Mouse (Mus musculus) frontal cortex, adult 2 months (tissue): Measurements from ENCODE around the gene Slfn8. TPM values are rescaled to one million over a fixed set of nuclear protein-coding genes. Genes with fewer than 3 reads are reported as not detected.
"Not testable (repeated sequence)": the region's sequence is repeated elsewhere in the genome, so short reads cannot be mapped to it uniquely, and the experiment has no call there.

Experiments
- DNase-seq, 2 experiments: peaks; one replicate each; pipeline ENCODE4 v3.0.0; 2022; ENCODE audit warnings: low spot score in 1 of 2; ENCODE audit errors: extremely low spot score in 1 of 2
- polyA plus RNA-seq: library from polyadenylated mRNA; depleted of rRNA; stranded (reverse); fragments of >200 nt; gene quantifications from 2 replicates; pipeline ENCODE4 v1.2.3, GENCODE M21; 2012; rRNA removed

Slfn8 gene
- polyA plus RNA-seq = 0.68 and 0.92 TPM in 2 replicates

GRCm38 (mm10) chr11:83020621-83021020 is at the start of gene Slfn8:
Slfn8 (minus strand) TSS chr11:83020810.
- no peak for DNase-seq

GRCm38 (mm10) chr11:83067982-83068694 is 47.5 kb upstream of the Slfn8 start:
- DNase-seq = no peak

DNA sequence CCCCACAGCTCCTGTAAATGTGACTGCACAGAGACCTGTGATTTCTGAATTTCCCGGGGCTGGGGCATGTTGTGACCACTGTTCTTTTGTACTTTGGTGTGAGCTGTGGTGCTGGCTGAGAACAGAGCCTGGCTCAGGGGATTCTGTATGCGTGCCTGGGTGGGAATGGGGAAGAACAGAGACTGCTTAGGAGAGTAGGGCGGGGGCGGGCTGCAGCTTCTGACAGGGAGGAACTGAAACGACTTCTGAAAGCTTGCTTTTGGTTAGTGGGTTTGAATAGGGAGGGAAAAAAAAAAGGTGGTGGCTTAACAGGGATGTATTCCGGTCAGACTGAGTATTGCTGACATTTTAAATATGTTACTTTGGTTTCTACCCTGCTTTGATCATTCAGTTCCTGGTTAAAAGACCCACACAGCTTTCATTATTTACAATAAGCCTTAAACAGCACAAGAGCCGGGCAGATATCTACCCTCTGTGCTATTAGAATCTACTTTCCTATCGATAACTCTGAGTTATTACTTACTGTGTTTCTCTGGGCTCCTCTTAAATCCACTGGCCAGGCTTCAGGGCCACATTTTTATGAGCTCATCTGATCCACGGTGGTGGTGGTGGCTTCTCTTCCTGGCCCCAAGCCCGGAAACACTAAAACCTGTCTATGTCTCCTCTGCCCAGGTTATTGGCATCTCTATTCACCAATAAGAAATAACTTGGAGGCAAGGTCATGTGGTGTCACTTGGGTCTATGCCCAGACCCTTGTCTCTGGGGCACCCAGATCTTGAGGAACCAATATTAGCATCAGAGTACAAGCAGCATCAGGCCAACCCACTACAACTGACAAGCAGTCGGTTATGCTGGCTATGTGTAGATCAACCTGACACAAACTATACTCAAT is 46.3 kb upstream of the Slfn8 start:
- peak in 1 of 2 experiments; percentile 22 for DNase-seq

- no peak for DNase-seq
Measured at GRCm38 (mm10) chr11:83065441-83066344, 45.1 kb upstream of the Slfn8 start.

DNA sequence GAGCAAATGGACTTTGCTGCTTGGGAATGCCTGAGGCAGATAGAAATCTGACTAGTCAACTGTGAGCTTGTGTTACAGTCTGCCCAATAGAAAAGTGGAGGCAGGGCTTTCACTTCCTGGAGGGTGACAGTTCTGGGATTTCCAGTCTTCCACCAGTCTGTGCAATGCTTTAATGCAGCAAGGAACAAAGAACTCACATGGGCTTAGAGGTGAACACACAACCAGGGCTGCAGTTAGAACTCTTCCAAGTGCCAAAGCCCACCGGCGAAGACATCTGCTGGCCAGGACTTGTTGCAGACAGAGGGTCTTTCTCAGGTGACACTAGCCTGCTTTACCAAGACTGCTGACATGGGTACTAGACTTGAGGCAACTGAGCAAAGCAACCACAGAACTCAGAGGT is 44.3 kb upstream of the Slfn8 start, which contains the start of gene Slfn2:
TSS of gene Slfn2 (plus strand) at position 167 of the 400 bp plus-strand sequence.
- DNase-seq = no peak

DNA sequence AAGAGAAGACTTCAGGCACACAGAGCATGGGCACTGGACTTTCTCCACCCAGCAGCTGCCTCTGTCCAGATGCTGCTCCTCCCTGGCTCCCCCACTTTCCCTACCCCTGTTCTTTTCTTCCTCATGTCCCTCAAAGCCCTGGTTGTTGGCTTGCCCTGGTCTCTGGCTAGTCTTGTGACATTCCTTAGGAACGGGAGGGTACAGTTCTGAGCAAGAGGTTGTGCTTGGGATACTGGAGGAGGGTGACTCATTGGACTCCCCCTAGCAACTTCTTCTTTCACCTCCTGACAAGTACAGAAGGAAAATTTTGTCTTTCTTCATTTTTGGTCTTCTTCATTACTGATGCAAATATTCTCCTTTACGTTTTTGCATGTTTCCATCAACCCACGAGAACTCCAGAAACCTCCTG is 43.3 kb upstream of the Slfn8 start:
- DNase-seq = peak in 1 of 2 experiments; percentile 10

DNA sequence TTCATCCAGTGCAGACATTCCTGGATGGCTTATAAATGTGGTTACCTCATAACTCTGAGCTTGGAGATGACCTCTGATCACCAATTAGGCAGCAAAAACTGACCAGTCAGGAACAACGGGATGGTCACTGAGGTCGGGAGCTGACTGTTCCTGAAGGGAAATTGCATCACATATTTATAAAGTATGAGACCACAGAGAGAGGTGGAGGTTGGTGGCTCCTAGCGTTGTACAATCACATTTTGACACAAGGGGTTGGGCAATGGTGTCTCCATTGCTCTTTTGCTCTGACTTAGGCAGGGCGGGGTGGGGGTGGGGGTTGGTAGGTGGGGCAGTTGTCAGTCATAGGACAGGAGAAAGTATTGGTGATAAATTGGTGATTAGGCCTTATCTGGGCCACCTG is 42.5 kb upstream of the Slfn8 start:
- no peak for DNase-seq

GRCm38 (mm10) chr11:83061806-83062205 is 41.2 kb upstream of the Slfn8 start:
- no peak for DNase-seq

GRCm38 (mm10) chr11:83060412-83061020 is 39.9 kb upstream of the Slfn8 start:
- DNase-seq = no peak

GRCm38 (mm10) chr11:83057863-83058262 is 37.3 kb upstream of the Slfn8 start:
- peak in 1 of 2 experiments; percentile 68 for DNase-seq

GRCm38 (mm10) chr11:83045642-83046041 is 25.0 kb upstream of the Slfn8 start:
- DNase-seq = peak; percentile 21 to 63

GRCm38 (mm10) chr11:83043891-83044290 is 23.3 kb upstream of the Slfn8 start:
- DNase-seq = no peak

DNA sequence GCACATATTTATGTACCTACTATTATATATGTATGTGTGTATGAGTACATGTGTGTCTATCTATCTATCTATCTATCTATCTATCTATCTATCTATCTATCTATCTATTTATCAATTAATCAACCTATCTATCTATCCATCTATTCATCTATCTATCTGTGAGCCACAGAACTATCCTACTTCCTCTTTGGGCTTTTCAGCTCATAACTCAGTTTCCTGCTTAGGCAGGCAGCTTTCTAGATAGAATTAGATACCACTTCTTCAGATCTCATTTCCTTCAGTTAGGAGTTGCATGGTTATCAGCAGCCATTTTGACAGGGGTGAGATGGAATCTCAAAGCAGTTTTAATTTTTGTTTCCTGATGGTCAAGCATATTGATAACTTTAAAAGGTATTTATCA is 20.4 kb upstream of the Slfn8 start:
- DNase-seq = no peak

DNA sequence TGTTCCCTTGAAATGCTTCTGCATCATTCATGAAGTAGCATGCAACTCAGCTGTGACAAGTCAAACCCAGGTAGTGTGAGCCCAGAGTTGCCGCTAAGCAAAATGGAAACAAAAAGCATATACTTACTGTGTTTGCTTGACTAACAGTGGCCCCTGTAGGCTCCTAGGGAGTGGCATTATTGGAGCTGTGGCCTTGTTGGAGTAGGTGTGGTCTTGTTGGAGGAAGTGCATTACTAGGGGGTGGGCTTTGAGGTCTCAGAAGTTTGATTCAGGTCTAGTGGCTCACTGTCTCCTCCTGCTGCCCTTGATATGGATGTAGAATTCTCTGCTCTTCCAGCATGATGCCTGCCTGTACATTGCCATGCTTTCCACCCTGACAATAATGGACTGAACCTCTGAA is 19.7 kb upstream of the Slfn8 start:
- no peak for DNase-seq

DNA sequence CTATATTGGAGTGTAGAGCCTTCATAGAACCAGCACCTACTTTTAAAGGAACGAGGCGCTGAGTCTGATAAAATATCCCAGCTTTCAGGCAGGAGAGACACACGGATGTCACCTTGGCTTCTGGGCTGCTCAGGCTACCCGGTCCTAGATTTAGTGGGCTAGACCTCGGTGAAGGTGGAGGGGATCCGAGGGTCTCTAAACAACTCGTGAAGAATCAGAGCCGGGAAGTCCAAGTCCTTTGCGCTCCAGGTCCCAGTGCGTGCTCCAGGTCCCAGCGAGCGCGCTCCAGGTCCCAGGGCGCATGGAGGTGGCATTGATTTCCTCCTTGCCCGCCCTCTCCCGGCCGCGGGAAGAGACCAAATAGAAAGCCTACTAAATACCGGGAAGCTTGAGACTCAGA is 19.2 kb upstream of the Slfn8 start:
- DNase-seq = no peak

- DNase-seq = no peak
Measured at GRCm38 (mm10) chr11:83039156-83039555, 18.5 kb upstream of the Slfn8 start.

- DNase-seq = not testable (repeated sequence)
Measured at GRCm38 (mm10) chr11:83038686-83039085, 18.1 kb upstream of the Slfn8 start.

DNA sequence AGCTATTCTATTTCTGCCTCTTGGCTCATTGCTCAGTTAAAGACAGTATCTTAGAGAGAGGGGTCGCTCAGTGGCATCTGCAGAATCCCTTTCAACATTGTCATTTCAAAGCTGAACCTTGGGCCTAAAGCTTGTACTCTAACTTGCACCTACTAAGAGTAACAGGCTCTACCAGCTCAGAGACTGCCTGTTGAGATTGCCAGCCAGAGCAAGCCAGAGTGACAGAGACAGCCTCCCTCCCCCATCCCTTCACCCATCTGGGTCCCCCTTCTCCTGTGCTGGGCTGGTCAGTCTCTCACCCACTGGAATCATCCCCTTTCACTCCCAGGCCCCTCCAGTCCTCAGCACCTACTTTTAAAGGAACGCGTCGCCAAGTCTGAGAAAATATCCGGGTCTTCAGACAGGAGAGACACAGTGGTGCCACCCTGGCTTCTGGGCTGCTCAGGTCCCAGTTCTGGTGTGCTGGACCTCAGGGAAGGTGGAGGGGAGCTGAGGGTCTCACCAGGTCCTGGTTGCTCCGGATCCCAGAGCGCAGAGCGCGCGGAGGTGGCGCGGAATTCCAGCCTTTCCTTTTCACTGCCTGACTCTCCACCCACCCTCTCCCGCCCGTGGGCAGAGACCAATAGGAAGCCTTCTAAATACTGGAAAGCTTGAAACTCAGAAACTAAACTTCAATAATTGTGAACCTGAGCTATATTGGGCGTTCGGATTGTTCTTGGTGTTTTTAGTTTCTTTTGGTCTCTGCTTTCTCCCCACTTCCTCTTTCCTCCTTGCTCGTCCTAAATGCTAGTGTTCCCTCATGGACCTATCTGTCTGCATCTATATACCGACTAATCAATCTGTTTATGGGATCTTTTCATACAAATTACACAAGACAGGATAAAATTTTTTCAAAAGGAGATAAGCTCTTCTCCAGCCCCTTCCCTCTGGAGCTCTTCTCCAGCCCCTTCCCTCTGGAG is 770 bp downstream of the Slfn8 start:
- not testable (repeated sequence) for DNase-seq

DNA sequence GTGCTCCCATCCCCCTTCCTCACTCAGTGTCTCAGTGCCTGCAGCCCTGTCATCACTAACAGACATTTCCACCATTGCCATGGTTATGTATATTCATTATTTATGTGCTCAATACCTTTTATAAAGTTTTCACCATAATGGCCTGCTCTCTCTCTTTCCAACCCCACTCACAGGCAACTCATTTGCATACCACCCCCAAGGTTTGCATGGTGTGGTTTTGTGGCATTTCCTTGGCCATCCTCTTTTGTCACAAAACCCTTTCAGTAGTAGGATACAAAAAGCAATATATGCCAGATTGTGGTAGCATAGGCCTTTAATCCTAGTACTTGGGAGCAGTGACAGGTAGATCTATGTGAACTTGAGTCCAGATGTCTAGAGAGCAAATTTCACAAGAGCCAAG is 4.5 kb downstream of the Slfn8 start:
- DNase-seq = no peak
